Mouse (Mus musculus): Measurements from ENCODE around the gene A530084C06Rik. TPM values are rescaled to one million over a fixed set of nuclear protein-coding genes. Genes with fewer than 3 reads are reported as not detected.

The A530084C06Rik gene
- polyA plus RNA-seq, 1 experiment from 2014 or later: not detected

DNA sequence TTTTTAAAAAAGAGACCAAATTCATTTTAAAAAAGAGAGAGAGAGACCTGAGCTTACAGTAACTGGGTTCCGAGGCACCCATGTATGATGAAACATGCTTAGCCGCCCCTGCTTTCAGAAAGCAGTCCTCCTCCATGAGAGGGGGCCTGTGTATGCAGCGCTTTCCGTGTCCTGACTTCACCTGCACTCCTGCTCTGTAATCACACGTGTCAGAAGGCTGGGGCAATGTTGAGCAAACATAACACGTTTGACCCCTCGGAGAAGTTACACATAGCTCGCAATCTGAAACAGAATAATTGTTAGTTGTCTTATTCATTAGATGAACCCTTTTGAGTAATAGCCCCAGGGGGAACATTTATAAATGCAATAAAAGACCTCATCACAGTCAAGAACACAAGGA, 8.0 kb upstream of the A530084C06Rik start:
- H3K4me3 ChIP-seq (replicated peaks): no peak overlapping the region
- H3K27me3 ChIP-seq: peaks cover 18% of the 10 kb centered on the region
- no peaks in the 10 kb centered on the region for H3K9me3 ChIP-seq (replicated peaks)
- no peak for ATAC-seq (ENCODE audit: insufficient read depth)
- no peak overlapping the region for H3K4me2 ChIP-seq
- no peaks in the 10 kb centered on the region for H3K4me1 ChIP-seq (replicated peaks)
- 50% methylated on average over 8 of the region's 8 CpGs for WGBS (ENCODE audit: insufficient replicate concordance)
- H3K36me3 ChIP-seq (replicated peaks): no peaks in the 10 kb centered on the region
- H3K27ac ChIP-seq (replicated peaks): no peak overlapping the region
- no peak overlapping the region for H3K9ac ChIP-seq

DNA sequence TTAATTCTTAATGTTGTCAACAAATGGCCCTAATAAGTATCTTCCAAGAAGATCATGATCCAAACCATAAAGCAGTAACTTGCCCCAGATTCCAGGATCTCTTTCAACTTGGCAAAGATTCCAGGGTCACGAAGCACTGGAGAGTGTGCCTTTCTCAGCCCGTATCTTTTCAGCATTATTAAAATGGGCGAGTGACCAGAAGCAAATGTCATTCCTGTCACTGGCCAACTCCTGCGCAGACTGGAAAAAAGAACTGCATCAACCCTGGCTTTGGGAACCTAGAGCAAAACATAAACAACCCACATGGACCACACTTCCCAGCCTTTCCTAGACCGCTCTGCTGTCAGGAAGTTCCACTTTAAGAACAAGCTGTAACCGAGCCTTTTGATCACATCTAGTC, 5.3 kb upstream of the A530084C06Rik start:
- H3K36me3 ChIP-seq (replicated peaks): no peaks in the 10 kb centered on the region
- H3K9me3 ChIP-seq (replicated peaks): no peaks in the 10 kb centered on the region
- peaks cover 45% of the 10 kb centered on the region for H3K27me3 ChIP-seq
- 38% methylated on average over 6 of the region's 6 CpGs for WGBS (ENCODE audit: insufficient replicate concordance)
- no peak overlapping the region for H3K4me3 ChIP-seq (replicated peaks)
- H3K4me2 ChIP-seq: no peak overlapping the region
- 0 out of 2 replicates have a peak, but pooled peaks cover 4% of the 10 kb centered on the region for H3K4me1 ChIP-seq (replicated peaks)
- no peak overlapping the region for H3K9ac ChIP-seq
- no peak for ATAC-seq (ENCODE audit: insufficient read depth)
- no peak overlapping the region for H3K27ac ChIP-seq (replicated peaks)

DNA sequence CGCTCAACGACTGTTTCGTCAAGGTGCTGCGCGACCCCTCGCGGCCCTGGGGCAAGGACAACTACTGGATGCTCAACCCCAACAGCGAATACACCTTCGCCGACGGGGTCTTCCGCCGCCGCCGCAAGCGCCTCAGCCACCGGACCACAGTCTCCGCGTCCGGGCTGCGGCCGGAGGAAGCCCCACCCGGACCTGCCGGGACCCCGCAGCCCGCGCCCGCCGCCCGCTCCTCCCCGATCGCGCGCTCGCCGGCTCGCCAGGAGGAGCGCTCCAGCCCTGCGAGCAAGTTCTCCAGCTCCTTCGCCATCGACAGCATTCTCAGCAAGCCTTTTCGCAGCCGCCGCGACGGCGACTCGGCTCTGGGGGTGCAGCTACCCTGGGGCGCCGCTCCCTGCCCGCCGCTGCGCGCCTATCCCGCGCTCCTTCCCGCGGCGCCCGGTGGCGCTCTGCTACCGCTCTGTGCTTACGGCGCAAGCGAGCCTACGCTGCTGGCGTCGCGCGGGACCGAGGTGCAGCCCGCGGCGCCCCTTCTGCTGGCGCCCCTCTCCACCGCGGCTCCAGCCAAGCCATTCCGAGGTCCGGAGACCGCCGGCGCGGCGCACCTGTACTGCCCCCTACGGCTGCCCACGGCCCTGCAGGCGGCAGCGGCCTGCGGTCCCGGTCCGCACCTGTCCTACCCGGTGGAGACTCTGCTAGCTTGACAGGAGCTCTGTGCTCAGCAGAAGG, 449 bp upstream of the A530084C06Rik start:
- no peak overlapping the region for H3K27ac ChIP-seq (replicated peaks)
- H3K27me3 ChIP-seq: peaks cover 87% of the 10 kb centered on the region
- H3K9ac ChIP-seq: no peak overlapping the region

DNA sequence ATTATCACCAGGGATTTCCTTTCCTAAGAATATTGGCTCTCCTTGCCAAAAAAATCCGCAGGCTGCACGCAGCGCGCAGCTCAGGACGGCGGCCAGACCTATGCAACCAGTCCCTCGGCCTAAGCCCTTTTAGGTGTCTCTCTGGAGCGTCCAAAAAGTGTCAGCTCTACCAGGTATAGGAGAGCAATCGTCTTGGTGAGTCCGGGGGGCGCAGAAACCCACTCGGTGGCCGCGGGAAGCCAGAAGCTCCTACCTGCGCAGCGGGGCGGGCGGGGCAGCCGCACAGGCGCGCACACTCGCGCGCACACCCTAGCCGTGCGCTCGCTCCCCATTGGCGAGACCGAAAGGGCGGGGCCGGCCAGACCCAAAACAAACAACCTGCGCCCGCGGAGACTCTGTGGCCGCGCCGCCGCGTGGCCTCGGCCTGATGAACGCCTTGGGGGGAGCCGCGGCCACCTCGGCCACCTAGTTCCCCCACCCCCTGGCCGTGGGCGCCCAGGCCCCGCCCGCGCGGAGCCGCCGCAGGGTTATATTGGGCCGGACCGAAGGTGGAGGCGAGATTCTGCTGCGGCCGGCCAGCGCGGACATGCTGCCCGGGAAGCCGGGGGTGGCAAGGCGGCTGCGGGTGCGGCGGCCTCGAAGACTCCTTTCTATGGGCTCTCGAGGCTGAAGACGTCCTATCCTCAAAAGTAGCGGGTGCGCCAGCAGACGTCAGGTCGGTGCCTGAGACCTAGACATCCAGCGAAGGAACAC, 1.2 kb downstream of the A530084C06Rik start:
- Histone ChIP-seq H3K4me1 (replicated peaks) (peaks cover 4% of the 10 kb centered on the region; the same call in 1 of the 2 replicates), H3K4me3 (replicated peaks) (peak overlapping the region; percentile 55), H3K9me3 (replicated peaks) (no peaks in the 10 kb centered on the region), H3K4me2 (peak overlapping the region; percentile 71), H3K27ac (replicated peaks) (no peak overlapping the region), H3K27me3 (peaks cover 85% of the 10 kb centered on the region), H3K9ac (no peak overlapping the region), H3K36me3 (replicated peaks) (no peaks in the 10 kb centered on the region)
- ATAC-seq (ENCODE audit: insufficient read depth): peak; percentile 75
- WGBS (ENCODE audit: insufficient replicate concordance): under 1% methylated on average over 73 of the region's 73 CpGs

More for the DNA sequence above, 449 bp upstream of the A530084C06Rik start:
- WGBS (ENCODE audit: insufficient replicate concordance): under 1% methylated on average over 91 of the region's 92 CpGs
- peak overlapping the region; percentile 55 for H3K4me3 ChIP-seq (replicated peaks)
- peak overlapping the region; percentile 71 for H3K4me2 ChIP-seq
- H3K9me3 ChIP-seq (replicated peaks): no peaks in the 10 kb centered on the region
- ATAC-seq (ENCODE audit: insufficient read depth): no peak
- no peaks in the 10 kb centered on the region for H3K36me3 ChIP-seq (replicated peaks)
- H3K4me1 ChIP-seq (replicated peaks): peaks cover 4% of the 10 kb centered on the region; the same call in 1 of the 2 replicates

DNA sequence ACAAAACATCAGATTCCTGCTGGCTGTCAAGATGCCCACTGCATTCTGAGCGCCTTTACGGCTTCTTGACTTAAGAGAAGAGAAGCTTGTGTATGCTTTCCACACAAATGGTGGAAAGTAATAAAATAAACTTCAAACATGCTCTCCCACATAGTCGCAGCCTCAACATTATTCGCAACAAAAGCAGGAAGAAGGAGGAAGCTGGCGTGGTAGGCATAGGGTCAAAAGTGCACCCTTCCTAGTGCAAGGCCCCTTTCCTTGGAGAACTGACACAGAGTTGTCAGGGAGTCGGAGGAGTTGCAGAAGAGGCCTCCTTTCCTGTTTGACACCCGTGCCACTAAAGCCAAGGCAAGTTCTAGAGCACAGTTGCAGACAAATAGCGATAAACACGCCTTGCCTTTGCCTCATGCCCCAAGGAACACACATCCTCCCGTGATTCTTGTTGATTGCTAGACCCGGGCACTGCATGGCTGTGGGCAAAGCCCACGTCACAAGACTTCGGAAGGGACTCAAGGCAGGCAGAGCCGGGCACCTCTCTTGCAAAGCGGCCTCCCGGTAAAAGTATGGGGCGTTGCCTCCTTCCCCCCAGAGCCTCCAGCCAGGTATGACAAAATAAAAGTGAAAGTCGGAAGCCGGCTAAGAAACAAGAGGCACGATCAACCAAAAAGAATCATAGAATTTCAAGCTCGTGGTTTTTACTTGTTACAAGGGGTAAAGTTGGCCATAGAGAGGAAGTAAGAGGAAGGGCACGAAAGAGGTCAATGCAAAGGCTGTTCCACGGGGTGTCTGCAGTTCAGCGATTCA, 2.0 kb downstream of the A530084C06Rik start:
- Histone ChIP-seq H3K9me3 (replicated peaks) (no peaks in the 10 kb centered on the region), H3K4me3 (replicated peaks) (peak overlapping the region; percentile 55), H3K36me3 (replicated peaks) (no peaks in the 10 kb centered on the region), H3K9ac (no peak overlapping the region), H3K4me2 (peak overlapping the region; percentile 71), H3K27me3 (peaks cover 77% of the 10 kb centered on the region), H3K4me1 (replicated peaks) (peaks cover 4% of the 10 kb centered on the region; the same call in 1 of the 2 replicates), H3K27ac (replicated peaks) (no peak overlapping the region)
- ATAC-seq (ENCODE audit: insufficient read depth): no peak
- WGBS (ENCODE audit: insufficient replicate concordance): 5% methylated on average over 24 of the region's 24 CpGs

DNA sequence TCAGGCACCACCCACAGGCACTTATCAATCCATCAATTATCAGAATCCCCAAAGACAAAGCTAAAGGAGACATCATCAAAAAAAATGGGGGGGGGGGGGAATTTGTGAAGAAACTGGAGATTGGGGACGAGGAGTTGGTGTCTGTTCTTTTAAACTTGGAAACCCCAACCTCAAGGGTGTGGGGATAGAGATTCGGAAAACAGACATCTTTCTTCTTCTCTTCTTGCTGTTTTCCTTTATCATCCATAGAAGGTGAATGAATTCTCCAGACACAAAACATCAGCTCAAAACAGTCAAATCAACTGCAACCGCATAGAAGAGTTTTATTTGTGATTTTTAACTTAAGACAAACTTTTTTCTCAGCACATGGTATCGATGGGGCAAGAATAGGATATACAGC, 3.3 kb downstream of the A530084C06Rik start, which contains the start of gene Foxq1:
Foxq1 (plus strand) TSS at position 301 of the 400 bp plus-strand sequence.
- Histone ChIP-seq H3K9me3 (replicated peaks) (no peaks in the 10 kb centered on the region), H3K27me3 (peaks cover 64% of the 10 kb centered on the region), H3K4me2 (peak within 1 kb of the TSS; percentile 71; the same call in 1 of the 2 replicates), H3K36me3 (replicated peaks) (no peaks in the 10 kb centered on the region), H3K4me3 (replicated peaks) (no peak within 1 kb of the TSS), H3K27ac (replicated peaks) (no peak within 1 kb of the TSS), H3K9ac (no peak within 1 kb of the TSS), H3K4me1 (replicated peaks) (peaks cover 4% of the 10 kb centered on the region; the same call in 1 of the 2 replicates)
- 55% methylated on average over 4 of the region's 4 CpGs for WGBS (ENCODE audit: insufficient replicate concordance)
- ATAC-seq (ENCODE audit: insufficient read depth): no peak

DNA sequence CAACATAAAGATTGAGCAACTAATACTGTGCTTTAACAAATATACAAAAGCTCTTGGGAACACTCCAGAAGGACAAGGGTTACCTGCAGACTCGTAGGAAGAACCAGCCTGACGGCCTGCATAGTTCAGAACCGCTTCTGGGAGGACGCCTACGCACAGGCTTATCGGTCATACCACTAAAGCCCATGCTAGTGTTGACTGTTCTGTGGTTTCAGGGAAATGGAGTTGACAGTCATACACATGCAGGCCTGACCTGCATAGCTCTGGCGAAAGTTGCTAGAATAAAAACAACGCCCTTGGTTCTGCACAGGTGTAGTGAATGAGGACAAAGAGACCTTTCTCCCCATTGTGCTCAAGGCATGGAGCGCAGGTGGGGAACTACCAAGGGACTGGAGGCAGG, 11.5 kb downstream of the A530084C06Rik start:
- no peak overlapping the region for H3K9ac ChIP-seq
- peak; percentile 91 for ATAC-seq (ENCODE audit: insufficient read depth)
- H3K27me3 ChIP-seq: no peaks in the 10 kb centered on the region
- H3K4me3 ChIP-seq (replicated peaks): no peak overlapping the region
- no peak overlapping the region for H3K4me2 ChIP-seq
- H3K4me1 ChIP-seq (replicated peaks): 0 out of 2 replicates have a peak, but pooled peaks cover 3% of the 10 kb centered on the region
- no peaks in the 10 kb centered on the region for H3K36me3 ChIP-seq (replicated peaks)
- peak overlapping the region; percentile 61 for H3K27ac ChIP-seq (replicated peaks)
- WGBS (ENCODE audit: insufficient replicate concordance): 59% methylated on average over 9 of the region's 9 CpGs
- no peaks in the 10 kb centered on the region for H3K9me3 ChIP-seq (replicated peaks)

DNA sequence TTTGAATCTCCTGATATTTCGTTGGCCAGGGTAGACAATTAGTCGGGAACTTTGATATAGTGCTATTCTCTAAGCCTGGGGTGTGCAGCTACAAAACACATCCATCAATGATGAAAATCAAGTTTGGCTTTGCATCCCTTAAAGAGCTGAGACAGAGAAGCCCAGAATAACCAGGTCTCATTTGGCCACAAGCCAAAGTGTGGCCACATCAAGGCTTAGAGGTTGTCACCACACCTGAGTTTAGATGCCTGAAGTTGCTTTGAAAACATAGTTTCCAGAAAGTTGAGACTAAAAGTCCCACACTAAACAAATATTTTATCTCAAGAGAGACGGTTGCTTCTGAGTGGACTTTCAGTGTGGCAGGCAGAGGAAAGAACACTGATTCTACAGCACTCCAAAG, 11.9 kb downstream of the A530084C06Rik start:
- H3K4me1 ChIP-seq (replicated peaks): 0 out of 2 replicates have a peak, but pooled peaks cover 3% of the 10 kb centered on the region
- no peak overlapping the region for H3K4me2 ChIP-seq
- WGBS (ENCODE audit: insufficient replicate concordance): 56% methylated on average over 3 of the region's 3 CpGs
- no peak overlapping the region for H3K4me3 ChIP-seq (replicated peaks)
- no peak overlapping the region for H3K9ac ChIP-seq
- 0 out of 2 replicates have a peak, but pooled peaks have one; percentile 11 for ATAC-seq (ENCODE audit: insufficient read depth)
- H3K27me3 ChIP-seq: no peaks in the 10 kb centered on the region
- no peaks in the 10 kb centered on the region for H3K9me3 ChIP-seq (replicated peaks)
- H3K36me3 ChIP-seq (replicated peaks): no peaks in the 10 kb centered on the region
- H3K27ac ChIP-seq (replicated peaks): peak overlapping the region; percentile 38

DNA sequence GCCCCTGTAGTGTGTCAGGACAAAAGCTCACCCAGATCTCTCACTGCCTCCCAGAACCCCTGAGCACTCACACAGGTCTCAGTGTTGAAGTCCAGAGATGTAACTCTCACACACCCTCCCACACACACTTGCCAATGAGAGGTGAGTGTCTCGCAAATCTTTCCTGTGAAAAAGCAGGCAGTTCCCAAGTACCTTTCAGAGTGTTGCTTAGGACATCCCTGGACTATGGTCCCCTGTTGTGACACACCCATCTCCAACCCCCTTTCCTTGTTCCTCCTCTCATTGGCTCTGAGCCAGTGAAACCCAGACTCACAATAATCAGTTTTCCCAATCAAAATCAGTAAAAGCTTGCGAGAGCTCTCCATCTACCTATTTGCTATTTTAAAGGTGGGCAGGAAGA, 12.3 kb downstream of the A530084C06Rik start:
- 63% methylated on average over 2 of the region's 2 CpGs for WGBS (ENCODE audit: insufficient replicate concordance)

DNA sequence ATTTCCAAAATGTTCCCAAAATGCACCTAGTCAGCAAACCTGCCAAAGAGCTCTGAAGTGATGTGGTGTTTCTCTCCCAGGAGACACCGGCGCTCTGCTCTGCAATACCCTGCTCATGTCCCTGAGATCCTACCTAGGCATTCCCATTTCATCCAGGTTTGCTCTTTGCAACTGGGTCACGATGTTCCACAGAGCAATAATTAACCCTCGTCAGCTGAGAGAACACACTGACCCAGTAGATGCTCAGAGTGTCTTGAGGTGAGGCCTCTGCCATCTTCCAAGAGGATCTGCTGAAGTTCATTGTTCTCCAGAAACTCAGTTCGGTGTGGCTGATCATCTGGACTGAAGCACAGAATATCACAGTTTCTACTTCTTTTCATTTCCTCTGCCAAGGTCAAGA, 16.1 kb downstream of the A530084C06Rik start:
- Histone ChIP-seq H3K9me3 (replicated peaks) (no peaks in the 10 kb centered on the region), H3K36me3 (replicated peaks) (no peaks in the 10 kb centered on the region), H3K27ac (replicated peaks) (no peak overlapping the region), H3K4me1 (replicated peaks) (0 out of 2 replicates have a peak, but pooled peaks cover 3% of the 10 kb centered on the region), H3K4me2 (no peak overlapping the region), H3K27me3 (no peaks in the 10 kb centered on the region), H3K4me3 (replicated peaks) (no peak overlapping the region), H3K9ac (no peak overlapping the region)
- ATAC-seq (ENCODE audit: insufficient read depth): no peak
- 63% methylated on average over 5 of the region's 5 CpGs for WGBS (ENCODE audit: insufficient replicate concordance)

More for the DNA sequence above, 12.3 kb downstream of the A530084C06Rik start:
- Histone ChIP-seq H3K27me3 (no peaks in the 10 kb centered on the region), H3K27ac (replicated peaks) (peak overlapping the region; percentile 38), H3K9me3 (replicated peaks) (no peaks in the 10 kb centered on the region), H3K4me3 (replicated peaks) (no peak overlapping the region), H3K4me1 (replicated peaks) (0 out of 2 replicates have a peak, but pooled peaks cover 3% of the 10 kb centered on the region), H3K4me2 (no peak overlapping the region), H3K9ac (no peak overlapping the region), H3K36me3 (replicated peaks) (no peaks in the 10 kb centered on the region)
- ATAC-seq (ENCODE audit: insufficient read depth): no peak

All from liver, embryonic 15.5 days (tissue).